Mouse (Mus musculus): ENCODE measurements at regions not wholly inside any gene's neighbourhood (a gene's known extent, or its start where the extent isn't known, plus 50 kb on each side); places are given as distances from the start of the nearest gene placed in this dataset.

- TF ChIP-seq CTCF (IDR thresholded peaks at IDR 0.05; ENCODE audit: control insufficient read depth, insufficient read depth, insufficient replicate concordance, low read depth, low read length) (no peak), POLR2A (IDR thresholded peaks at IDR 0.05; ENCODE audit: control insufficient read depth, low read depth, low read length) (no peak)
Observed at GRCm38 (mm10) chr6:22668190-22668975, 206.9 kb upstream of the Ptprz1 start.

Measured in testis, adult 2 months (tissue).